Mouse (Mus musculus) heart, embryonic 10.5 days (tissue): Measurements from ENCODE around the gene Pnpla5. TPM values are rescaled to one million over a fixed set of nuclear protein-coding genes. Genes with fewer than 3 reads are reported as not detected.

Experiments used
- DNase-seq: peaks from one replicate; pipeline ENCODE4 v3.0.0-alpha.2; 2017; ENCODE audit warnings: low spot score
- H3K27ac ChIP-seq: fragments of 300-500 bp; sonication (generic); 2 replicates; pipeline ENCODE4 v1.5.1; 2016; ENCODE audit warnings: mild to moderate bottlenecking
- H3K27me3 ChIP-seq: fragments of 300-500 bp; sonication (generic); 2 replicates; pipeline ENCODE4 v1.6.1; 2016; ENCODE audit warnings: mild to moderate bottlenecking; ENCODE audit not compliant: poor library complexity, insufficient read depth, severe bottlenecking
- H3K36me3 ChIP-seq: fragments of 300-500 bp; sonication (generic); 2 replicates; pipeline ENCODE4 v1.6.1; 2016; ENCODE audit warnings: mild to moderate bottlenecking, moderate library complexity
- H3K4me1 ChIP-seq: fragments of 300-500 bp; sonication (generic); 2 replicates; pipeline ENCODE4 v1.6.1; 2016; ENCODE audit warnings: mild to moderate bottlenecking
- H3K4me3 ChIP-seq: fragments of 300-500 bp; sonication (generic); 2 replicates; pipeline ENCODE4 v1.5.1; 2016; ENCODE audit warnings: mild to moderate bottlenecking, moderate library complexity
- H3K9me3 ChIP-seq: fragments of 300-500 bp; sonication (generic); 2 replicates; pipeline ENCODE4 v1.6.1; 2016; ENCODE audit warnings: mild to moderate bottlenecking, moderate library complexity
- WGBS: fragments of 180-500 bp; shearing (Covaris S2); methylation state at CpG from one replicate; pipeline ENCODE4 v1.1.7; 2016; 5-methylcytosine and 5-hydroxymethylcytosine counted together
- polyA plus RNA-seq: library from polyadenylated mRNA; unstranded; fragments of >200 nt; fragmentation: Nextera tagmentation; extraction: Ambion mirVana; gene quantifications from 2 replicates; pipeline ENCODE4 v1.2.1, GENCODE M21; 2016

Gene Pnpla5
- polyA plus RNA-seq, 1 experiment from 2014 or later, result not detected

DNA sequence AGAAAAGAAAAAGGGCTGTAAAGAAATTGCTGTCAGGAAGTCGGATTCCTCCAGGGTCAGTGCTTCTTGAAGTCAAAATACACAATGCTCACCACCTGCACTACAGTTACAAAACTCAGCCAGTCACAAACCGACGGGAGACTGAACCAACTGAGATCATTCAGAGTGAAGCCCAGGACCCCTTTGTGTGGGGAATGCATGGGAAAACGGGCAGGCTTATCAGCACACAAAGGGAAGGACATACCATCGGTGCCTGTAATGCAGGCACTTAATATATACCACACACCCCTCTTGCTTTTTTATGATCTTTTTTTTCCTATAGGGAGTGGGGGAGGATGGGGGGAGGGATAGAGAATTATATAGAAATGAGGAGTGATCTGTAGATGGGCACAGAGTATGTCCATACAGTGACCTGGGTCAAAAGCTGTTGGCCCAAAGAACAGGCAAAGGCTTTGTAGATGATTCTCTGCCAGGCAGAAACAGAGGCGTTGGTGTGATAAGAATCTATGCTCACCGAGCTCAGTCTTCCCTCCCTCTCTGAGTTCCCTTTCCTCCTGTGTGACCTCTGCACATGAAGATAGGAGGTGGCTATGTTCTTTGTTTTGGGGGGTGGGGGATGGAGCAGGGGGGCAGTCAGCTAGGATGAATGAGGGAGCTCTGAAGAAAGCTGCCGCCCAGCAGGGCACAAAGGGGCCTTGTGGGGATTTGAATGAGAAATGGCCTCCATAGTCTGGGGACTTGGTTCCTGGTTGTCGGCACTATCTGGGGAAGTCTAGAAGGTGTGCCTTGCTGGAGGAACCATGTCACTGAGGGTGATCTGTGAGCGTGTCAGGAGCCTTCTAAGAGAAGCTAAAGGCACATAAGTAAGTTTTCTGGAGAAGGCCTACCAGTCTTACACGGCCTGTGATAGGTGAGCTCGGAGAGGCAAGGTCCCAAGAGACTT is 13.8 kb upstream of the Pnpla5 start:
- Histone ChIP-seq H3K36me3 (no peaks in the 10 kb centered on the region), H3K27me3 (0 out of 2 replicates have a peak, but pooled peaks cover 5% of the 10 kb centered on the region), H3K9me3 (no peaks in the 10 kb centered on the region), H3K27ac (no peak overlapping the region), H3K4me3 (no peak overlapping the region), H3K4me1 (peaks cover 24% of the 10 kb centered on the region)
- WGBS, result 36% methylated on average over 12 of the region's 12 CpGs
- no peak for DNase-seq

DNA sequence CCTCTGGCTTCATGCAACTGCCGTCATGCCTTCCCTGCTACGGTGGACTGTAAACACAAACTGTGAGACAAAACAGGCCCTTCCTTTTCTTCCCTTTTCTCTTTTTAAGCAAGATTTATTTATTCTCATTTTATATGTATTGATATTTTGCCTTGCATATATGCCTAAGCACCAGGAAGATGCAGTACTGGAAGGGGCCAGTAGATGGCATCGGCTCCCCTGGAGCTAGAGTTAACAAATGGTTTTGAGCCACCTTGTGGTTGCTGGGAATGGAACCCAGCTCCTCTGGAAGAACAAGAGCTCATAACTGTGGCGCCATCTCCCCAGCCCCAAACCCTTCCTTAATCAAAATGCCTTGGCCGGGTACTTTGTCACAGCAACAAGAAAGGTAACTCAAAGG is 12.5 kb upstream of the Pnpla5 start:
- no peak for DNase-seq
- 0 out of 2 replicates have a peak, but pooled peaks cover 5% of the 10 kb centered on the region for H3K27me3 ChIP-seq
- 80% methylated on average over 5 of the region's 5 CpGs for WGBS
- H3K36me3 ChIP-seq, result no peaks in the 10 kb centered on the region
- peaks cover 24% of the 10 kb centered on the region for H3K4me1 ChIP-seq
- no peaks in the 10 kb centered on the region for H3K9me3 ChIP-seq
- no peak overlapping the region for H3K4me3 ChIP-seq
- H3K27ac ChIP-seq, result no peak overlapping the region

DNA sequence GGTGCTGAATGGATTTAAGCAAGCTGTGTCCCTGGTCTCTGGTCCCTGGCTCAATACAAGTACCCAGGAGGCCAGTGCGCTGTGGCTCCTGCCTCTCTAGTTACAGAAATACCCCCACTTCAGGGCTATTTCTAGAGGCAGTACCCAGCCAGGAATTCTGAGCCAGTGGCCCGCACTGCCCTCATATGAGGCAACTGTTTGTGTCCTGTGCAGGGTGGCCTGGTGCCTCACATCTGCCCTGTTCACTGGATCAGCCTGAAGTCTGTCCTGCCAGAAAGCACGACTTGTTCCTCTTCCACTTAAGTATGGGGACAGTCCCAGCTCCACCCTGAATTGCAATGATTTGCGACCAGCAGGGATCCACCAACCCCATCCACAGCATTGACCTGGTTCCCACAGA is 10.5 kb upstream of the Pnpla5 start:
- Histone ChIP-seq H3K36me3 (no peaks in the 10 kb centered on the region), H3K27me3 (peaks cover 5% of the 10 kb centered on the region; the same call in 1 of the 2 replicates), H3K4me1 (peaks cover 23% of the 10 kb centered on the region), H3K9me3 (no peaks in the 10 kb centered on the region), H3K27ac (no peak overlapping the region), H3K4me3 (no peak overlapping the region)
- 47% methylated on average over 4 of the region's 4 CpGs for WGBS
- DNase-seq, result no peak

DNA sequence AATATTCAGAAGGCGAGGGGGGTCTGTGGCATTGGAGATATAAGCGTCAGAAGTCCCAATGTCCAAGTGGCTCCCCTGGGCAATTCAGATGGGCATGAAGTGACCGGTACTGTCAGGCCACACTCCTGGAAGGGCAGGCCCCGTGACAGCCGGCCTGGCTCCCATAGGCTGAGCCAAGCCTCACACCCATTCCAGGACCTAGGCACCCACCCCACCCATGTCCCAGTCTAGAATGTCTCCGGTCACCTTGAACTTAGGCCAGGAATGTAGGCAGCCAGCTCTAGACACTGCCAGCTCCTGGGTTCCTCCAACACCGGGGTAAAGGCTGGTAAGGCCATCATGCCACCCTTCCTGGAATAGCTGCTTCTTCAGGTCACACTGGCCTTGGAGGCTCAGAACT is 9.0 kb upstream of the Pnpla5 start:
- 89% methylated on average over 7 of the region's 7 CpGs for WGBS
- H3K27me3 ChIP-seq, result peaks cover 13% of the 10 kb centered on the region; the same call in 1 of the 2 replicates
- no peaks in the 10 kb centered on the region for H3K36me3 ChIP-seq
- no peak for DNase-seq
- peaks cover 20% of the 10 kb centered on the region for H3K4me1 ChIP-seq
- H3K9me3 ChIP-seq, result no peaks in the 10 kb centered on the region
- no peak overlapping the region for H3K27ac ChIP-seq
- H3K4me3 ChIP-seq, result no peak overlapping the region

DNA sequence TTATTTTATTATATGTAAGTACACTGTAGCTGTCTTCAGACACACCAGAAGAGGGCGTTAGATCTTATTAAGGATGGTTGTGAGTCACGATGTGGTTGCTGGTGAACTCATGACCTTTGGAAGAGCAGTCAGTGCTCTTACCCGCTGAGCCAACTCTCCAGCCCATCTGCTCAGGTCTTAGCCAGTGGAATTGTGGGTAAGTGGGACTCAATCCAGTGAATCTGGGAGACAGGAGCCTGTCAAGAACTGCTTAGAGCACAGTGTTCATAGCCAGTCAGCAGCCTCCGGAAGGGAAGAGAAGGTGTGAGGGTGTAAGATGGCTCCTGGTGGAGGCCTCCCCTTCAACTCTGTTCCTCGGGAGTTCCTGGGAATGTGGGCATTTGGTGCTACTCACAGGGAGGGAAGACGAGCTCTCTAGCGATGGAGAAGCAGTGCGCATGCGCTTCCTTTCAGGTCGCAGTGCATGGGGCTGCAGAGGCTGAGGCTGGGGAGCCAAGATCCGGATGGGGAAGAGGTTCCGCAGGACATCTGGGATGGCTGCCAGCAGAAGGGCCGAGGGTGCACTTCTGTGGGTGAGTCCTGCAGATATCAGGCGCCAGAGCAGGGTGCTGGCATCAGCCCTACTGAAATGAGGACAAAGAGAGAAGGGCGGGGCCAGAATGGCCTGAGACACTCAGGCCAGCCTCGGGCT is 8.3 kb upstream of the Pnpla5 start:
- WGBS, result 48% methylated on average over 16 of the region's 16 CpGs
- H3K4me1 ChIP-seq, result 0 out of 2 replicates have a peak, but pooled peaks cover 15% of the 10 kb centered on the region
- peaks cover 15% of the 10 kb centered on the region; the same call in 1 of the 2 replicates for H3K27me3 ChIP-seq
- DNase-seq, result no peak
- H3K27ac ChIP-seq, result no peak overlapping the region
- no peaks in the 10 kb centered on the region for H3K9me3 ChIP-seq
- H3K4me3 ChIP-seq, result no peak overlapping the region
- H3K36me3 ChIP-seq, result no peaks in the 10 kb centered on the region

DNA sequence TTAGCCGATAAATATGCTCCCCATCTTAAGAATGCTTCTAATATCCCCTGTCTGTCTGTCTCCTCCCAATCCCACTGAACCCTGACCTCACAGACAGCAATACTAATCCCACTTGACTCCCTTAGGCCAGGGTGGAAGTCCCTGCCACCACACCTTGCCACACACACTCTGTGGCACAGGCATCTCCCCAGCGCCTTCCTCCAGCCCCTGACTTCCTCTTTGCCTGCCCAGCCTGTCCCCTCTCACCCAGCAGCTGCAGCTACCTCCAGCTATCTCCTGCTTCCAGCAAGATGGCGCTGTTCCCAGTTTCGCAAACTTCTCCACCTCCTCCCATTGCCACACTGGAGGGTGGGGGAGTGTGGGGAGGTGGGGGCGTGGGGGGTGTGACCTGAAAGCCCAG is 3.9 kb upstream of the Pnpla5 start:
- Histone ChIP-seq H3K36me3 (no peaks in the 10 kb centered on the region), H3K9me3 (no peaks in the 10 kb centered on the region), H3K27ac (no peak overlapping the region), H3K4me1 (0 out of 2 replicates have a peak, but pooled peaks cover 7% of the 10 kb centered on the region), H3K4me3 (no peak overlapping the region), H3K27me3 (peaks cover 20% of the 10 kb centered on the region; the same call in 1 of the 2 replicates)
- no peak for DNase-seq
- 31% methylated on average over 5 of the region's 5 CpGs for WGBS

DNA sequence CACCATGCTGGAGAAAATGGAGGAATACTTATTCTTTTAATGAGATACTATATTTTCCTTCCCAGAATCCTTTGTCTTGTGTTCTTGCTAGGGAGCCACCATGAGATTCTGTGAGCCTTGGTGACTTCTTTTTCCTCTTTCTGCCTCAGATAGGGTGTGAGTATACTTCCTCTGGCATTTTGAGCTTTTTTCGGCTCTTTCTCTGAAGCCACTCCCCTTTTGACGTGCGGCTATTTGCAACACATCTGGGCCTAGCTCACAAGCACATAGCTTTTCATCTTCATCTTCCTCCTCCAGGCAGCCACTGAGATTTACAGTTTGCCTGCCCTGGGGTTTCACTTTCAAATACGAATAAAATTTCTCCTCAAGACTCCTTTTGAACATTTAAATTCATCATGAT is 3.5 kb upstream of the Pnpla5 start:
- H3K36me3 ChIP-seq, result no peaks in the 10 kb centered on the region
- no peak overlapping the region for H3K27ac ChIP-seq
- 0 out of 2 replicates have a peak, but pooled peaks cover 4% of the 10 kb centered on the region for H3K4me1 ChIP-seq
- H3K27me3 ChIP-seq, result peaks cover 20% of the 10 kb centered on the region; the same call in 1 of the 2 replicates
- DNase-seq, result no peak
- H3K9me3 ChIP-seq, result no peaks in the 10 kb centered on the region
- WGBS, result 62% methylated on average over 4 of the region's 4 CpGs
- no peak overlapping the region for H3K4me3 ChIP-seq

DNA sequence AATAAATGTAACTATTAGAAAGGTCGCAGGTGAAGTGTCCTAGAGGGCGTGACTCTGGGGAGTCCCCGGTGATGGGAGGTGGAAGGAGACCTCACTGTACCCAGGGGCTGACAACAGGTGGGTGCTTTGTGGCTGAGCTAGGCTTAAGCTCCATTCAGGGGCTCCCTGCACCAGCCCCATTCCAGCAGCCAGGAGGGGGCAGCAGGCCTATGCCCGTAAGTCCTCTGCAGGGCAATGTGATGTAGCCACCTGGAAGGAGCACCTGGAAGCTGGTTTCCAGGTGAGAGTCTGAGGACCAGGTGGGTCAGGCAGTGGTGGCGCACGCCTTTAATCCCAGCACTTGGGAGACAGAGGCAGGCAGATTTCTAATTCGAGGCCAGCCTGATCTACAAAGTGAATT is 1.1 kb upstream of the Pnpla5 start:
- H3K9me3 ChIP-seq, result no peaks in the 10 kb centered on the region
- H3K4me1 ChIP-seq, result no peaks in the 10 kb centered on the region
- H3K4me3 ChIP-seq, result no peak overlapping the region
- H3K27me3 ChIP-seq, result peaks cover 29% of the 10 kb centered on the region; the same call in 1 of the 2 replicates
- DNase-seq, result no peak
- H3K27ac ChIP-seq, result no peak overlapping the region
- WGBS, result 55% methylated on average over 7 of the region's 7 CpGs
- no peaks in the 10 kb centered on the region for H3K36me3 ChIP-seq

DNA sequence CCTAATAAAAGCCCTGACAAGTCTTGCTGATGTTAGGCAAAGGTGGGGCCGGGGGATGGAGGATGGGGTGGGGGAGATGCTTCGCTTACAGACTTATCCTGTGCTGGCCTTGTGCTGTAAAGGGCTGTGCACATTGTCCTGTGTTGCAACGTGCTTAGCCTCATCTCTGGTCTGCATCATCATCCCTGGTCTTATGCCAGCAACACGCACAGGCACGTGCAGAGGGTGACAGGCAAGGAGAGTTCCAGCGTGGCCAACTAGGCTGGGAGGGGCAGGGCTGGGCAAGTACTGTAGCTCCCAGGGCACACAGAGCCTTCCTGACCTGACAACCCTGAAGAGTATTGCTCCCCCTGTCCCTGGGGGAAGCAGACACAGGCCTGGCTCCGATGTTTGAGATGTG is 1.9 kb downstream of the Pnpla5 start:
- Histone ChIP-seq H3K4me3 (no peak overlapping the region), H3K4me1 (no peaks in the 10 kb centered on the region), H3K36me3 (no peaks in the 10 kb centered on the region), H3K9me3 (no peaks in the 10 kb centered on the region), H3K27ac (no peak overlapping the region), H3K27me3 (peaks cover 19% of the 10 kb centered on the region; the same call in 1 of the 2 replicates)
- 73% methylated on average over 7 of the region's 7 CpGs for WGBS
- no peak for DNase-seq

DNA sequence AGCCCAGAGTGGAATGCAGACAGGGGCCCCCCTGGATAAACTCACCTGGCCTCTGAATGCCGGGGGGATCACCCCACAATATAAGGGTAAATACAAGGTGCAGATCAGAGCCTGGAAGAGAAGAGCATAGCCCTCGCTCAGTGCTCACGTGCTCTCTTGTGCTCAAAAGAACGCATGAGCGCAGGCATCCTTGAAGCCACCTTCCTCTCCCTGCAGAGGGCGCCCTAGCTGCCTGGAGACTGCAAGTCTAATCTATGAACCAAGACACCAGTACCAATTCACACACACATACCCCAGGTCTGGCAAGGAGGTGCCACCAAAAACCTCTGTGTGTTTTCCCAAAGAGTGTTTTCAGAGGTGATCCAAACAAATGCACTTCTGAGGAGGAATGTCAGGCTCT is 2.4 kb downstream of the Pnpla5 start:
- Histone ChIP-seq H3K9me3 (no peaks in the 10 kb centered on the region), H3K27me3 (peaks cover 19% of the 10 kb centered on the region; the same call in 1 of the 2 replicates), H3K4me1 (no peaks in the 10 kb centered on the region), H3K36me3 (no peaks in the 10 kb centered on the region), H3K4me3 (no peak overlapping the region), H3K27ac (no peak overlapping the region)
- WGBS, result 27% methylated on average over 6 of the region's 6 CpGs
- DNase-seq, result no peak

DNA sequence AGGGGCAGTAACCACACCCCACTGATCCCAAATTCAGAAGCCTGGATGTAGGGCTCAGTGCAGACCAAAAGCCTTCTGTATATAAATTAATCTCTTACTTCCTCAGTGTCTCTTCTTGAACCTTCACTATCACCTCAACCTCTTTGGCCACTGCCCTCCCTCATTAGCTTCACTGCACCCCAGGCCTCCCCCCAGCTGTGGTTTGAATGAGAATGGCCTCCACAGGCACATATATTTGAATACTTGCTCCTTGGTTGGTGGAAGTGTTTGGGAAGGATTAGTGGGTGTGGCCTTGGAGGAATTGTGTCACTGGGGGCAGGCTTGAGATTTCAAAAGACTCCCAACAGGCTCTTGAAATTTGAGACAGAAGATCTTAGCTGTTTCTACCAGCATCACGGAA is 6.5 kb downstream of the Pnpla5 start:
- 80% methylated on average over 1 of the region's 1 CpGs for WGBS
- Histone ChIP-seq H3K36me3 (no peaks in the 10 kb centered on the region), H3K27ac (no peak overlapping the region), H3K4me3 (no peak overlapping the region), H3K4me1 (no peaks in the 10 kb centered on the region), H3K27me3 (peaks cover 9% of the 10 kb centered on the region; the same call in 1 of the 2 replicates), H3K9me3 (no peaks in the 10 kb centered on the region)
- DNase-seq, result no peak

DNA sequence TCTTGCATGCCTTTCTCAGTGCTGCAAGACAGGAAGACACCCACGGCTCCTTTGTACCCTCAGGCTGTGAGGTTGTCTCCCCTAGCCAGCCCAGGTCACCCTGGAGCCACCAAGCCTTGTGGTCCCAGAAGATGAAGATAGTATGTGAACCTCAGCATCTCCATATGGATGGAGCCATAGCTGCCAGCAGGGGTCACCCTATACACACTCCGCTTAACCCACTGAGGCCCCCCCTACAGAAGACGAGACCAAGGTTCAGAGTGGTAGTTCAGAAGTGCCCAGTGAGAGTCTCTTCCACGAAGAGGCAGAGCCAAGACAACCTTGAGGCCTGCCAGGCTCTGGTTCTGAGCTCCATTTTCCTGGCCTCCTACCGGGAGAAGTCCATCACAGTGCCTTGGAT is 7.2 kb downstream of the Pnpla5 start:
- DNase-seq, result no peak
- WGBS, result 52% methylated on average over 5 of the region's 5 CpGs

DNA sequence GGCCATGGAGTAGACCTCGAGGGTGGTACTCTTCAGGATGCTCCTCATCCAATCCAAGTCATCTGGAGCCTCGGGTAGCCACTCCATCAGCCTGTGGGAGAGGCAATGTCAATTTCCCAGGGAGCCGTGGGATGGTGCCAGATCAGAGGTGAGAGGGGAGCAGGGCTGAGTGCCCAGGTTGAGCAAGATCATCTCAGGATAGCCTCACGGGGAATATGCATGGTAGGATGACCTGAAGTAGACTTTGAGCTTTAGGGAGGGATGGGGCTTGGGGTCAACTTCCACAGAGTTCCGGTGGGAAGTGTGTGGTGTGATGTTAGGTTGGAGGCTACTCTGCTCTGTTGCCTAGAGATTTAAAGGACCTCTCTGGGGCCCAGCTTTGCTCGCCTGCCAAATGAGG is 9.1 kb downstream of the Pnpla5 start:
- no peaks in the 10 kb centered on the region for H3K36me3 ChIP-seq
- H3K4me1 ChIP-seq, result no peaks in the 10 kb centered on the region
- 68% methylated on average over 6 of the region's 6 CpGs for WGBS
- no peak overlapping the region for H3K4me3 ChIP-seq
- no peak for DNase-seq
- no peaks in the 10 kb centered on the region for H3K9me3 ChIP-seq
- 0 out of 2 replicates have a peak, but pooled peaks cover 3% of the 10 kb centered on the region for H3K27me3 ChIP-seq
- no peak overlapping the region for H3K27ac ChIP-seq

More for the DNA sequence above, 7.2 kb downstream of the Pnpla5 start:
- peaks cover 5% of the 10 kb centered on the region; the same call in 1 of the 2 replicates for H3K27me3 ChIP-seq
- no peaks in the 10 kb centered on the region for H3K36me3 ChIP-seq
- no peaks in the 10 kb centered on the region for H3K4me1 ChIP-seq
- no peaks in the 10 kb centered on the region for H3K9me3 ChIP-seq
- H3K27ac ChIP-seq, result no peak overlapping the region
- H3K4me3 ChIP-seq, result no peak overlapping the region
